Comparison of ENCODE assay signal across 9 mouse cellular contexts in genomic region chr1:163314829-163315301, GRCm38 (mm10). TPM values are rescaled to one million over a fixed set of nuclear protein-coding genes. Genes with fewer than 3 reads are reported as not detected.
DNase-seq lines count a peak whose midpoint lies in the region; ATAC-seq and TF ChIP-seq lines count a peak whose summit lies in the region.
"Had no signal": no experiment of that assay in that cellular context is flagged by ENCODE, and none has a peak within 500 bp of the region (broad histone marks: within the 10 kb centered on the region; RNA-seq: fewer than 3 reads in every experiment).

No protein-coding gene starts in this region.

- intact Hi-C loops in left cerebral cortex, adult 2 months (cut with DNase I) = loop anchor here (5.0 kb wide), 1 partner anchor 87 kb away; the partner anchor contains the start of gene Gorab

- H3K9ac ChIP-seq in kidney, embryonic 16.5 days (replicated peaks; ENCODE audit: low read length) = peak overlapping the region; percentile 52
- H3K9ac ChIP-seq in embryonic facial prominence, embryonic 12.5 days = peak overlapping the region; percentile 48
- H3K9ac ChIP-seq in intestine, embryonic 15.5 days = no peak overlapping the region
- H3K9ac ChIP-seq in neural tube, embryonic 12.5 days = no peak overlapping the region

- WGBS in kidney, embryonic 16.5 days = under 1% methylated on average over 23 of the region's 23 CpGs
- WGBS in embryonic facial prominence, embryonic 12.5 days = 2% methylated on average over 23 of the region's 23 CpGs
- WGBS in intestine, embryonic 15.5 days = 2% methylated on average over 23 of the region's 23 CpGs
- WGBS in neural tube, embryonic 12.5 days = 1% methylated on average over 23 of the region's 23 CpGs

- peak overlapping the region; percentile 89 for H3K4me2 ChIP-seq in kidney, embryonic 16.5 days (replicated peaks; ENCODE audit: low read depth, low read length)
- H3K4me2 ChIP-seq in embryonic facial prominence, embryonic 12.5 days (replicated peaks) = peak overlapping the region; percentile 58
- peak overlapping the region; percentile 92 for H3K4me2 ChIP-seq in intestine, embryonic 15.5 days (replicated peaks)
- H3K4me2 ChIP-seq in neural tube, embryonic 12.5 days (replicated peaks) = peak overlapping the region; percentile 68

- H3K27me3 ChIP-seq in kidney, embryonic 16.5 days (ENCODE audit: insufficient read depth, low read length) = peaks cover 42% of the 10 kb centered on the region
- peaks cover 3% of the 10 kb centered on the region; the same call in 1 of the 2 replicates for H3K27me3 ChIP-seq in embryonic facial prominence, embryonic 12.5 days
- peaks cover 47% of the 10 kb centered on the region for H3K27me3 ChIP-seq in intestine, embryonic 15.5 days (replicated peaks)
- H3K27me3 ChIP-seq in neural tube, embryonic 12.5 days (replicated peaks) = peaks cover 75% of the 10 kb centered on the region

- H3K27ac ChIP-seq in kidney, embryonic 16.5 days (ENCODE audit: low read length) = no peak overlapping the region
- H3K27ac ChIP-seq in embryonic facial prominence, embryonic 12.5 days = peak overlapping the region; percentile 100
- no peak overlapping the region for H3K27ac ChIP-seq in intestine, embryonic 15.5 days
- H3K27ac ChIP-seq in neural tube, embryonic 12.5 days = no peak overlapping the region
- H3K27ac ChIP-seq in left cerebral cortex, adult 2 months = no peak overlapping the region

- peaks cover 17% of the 10 kb centered on the region for H3K4me1 ChIP-seq in kidney, embryonic 16.5 days (ENCODE audit: insufficient read depth, low read length)
- H3K4me1 ChIP-seq in embryonic facial prominence, embryonic 12.5 days = peaks cover 14% of the 10 kb centered on the region
- peaks cover 25% of the 10 kb centered on the region for H3K4me1 ChIP-seq in intestine, embryonic 15.5 days (replicated peaks)
- peaks cover 28% of the 10 kb centered on the region for H3K4me1 ChIP-seq in neural tube, embryonic 12.5 days

- TF ChIP-seq CTCF in left cerebral cortex, adult 2 months (IDR thresholded peaks at IDR 0.05) = no peak

- H3K4me3 ChIP-seq in kidney, embryonic 16.5 days (ENCODE audit: low read length) = peak overlapping the region; percentile 61
- peak overlapping the region; percentile 88 for H3K4me3 ChIP-seq in embryonic facial prominence, embryonic 12.5 days
- peak overlapping the region; percentile 16; the same call in 1 of the 2 replicates for H3K4me3 ChIP-seq in intestine, embryonic 15.5 days (replicated peaks)
- H3K4me3 ChIP-seq in neural tube, embryonic 12.5 days = peak overlapping the region; percentile 18
- no peak overlapping the region for H3K4me3 ChIP-seq in left cerebral cortex, adult 2 months
- H3K4me3 ChIP-seq: erythroblast, embryonic 14.5 days had no signal

- no peak for DNase-seq in kidney, postnatal 36 days
- no peak for DNase-seq in gastrocnemius, postnatal 10 days
- no peak for DNase-seq in left cerebral cortex, adult 2 months (ENCODE audit: extremely low spot score in 1 of 2, low spot score in 2 of 2)

- no peaks in the 10 kb centered on the region for H3K9me3 ChIP-seq in kidney, embryonic 16.5 days (ENCODE audit: low read length)
- H3K9me3 ChIP-seq in embryonic facial prominence, embryonic 12.5 days = no peaks in the 10 kb centered on the region
- no peaks in the 10 kb centered on the region for H3K9me3 ChIP-seq in intestine, embryonic 15.5 days
- H3K9me3 ChIP-seq in neural tube, embryonic 12.5 days = no peaks in the 10 kb centered on the region

- H3K36me3 ChIP-seq in kidney, embryonic 16.5 days (ENCODE audit: insufficient read depth, low read length) = no peaks in the 10 kb centered on the region
- H3K36me3 ChIP-seq in embryonic facial prominence, embryonic 12.5 days = no peaks in the 10 kb centered on the region; the same call in 1 of the 2 replicates
- H3K36me3 ChIP-seq in intestine, embryonic 15.5 days = no peaks in the 10 kb centered on the region
- no peaks in the 10 kb centered on the region for H3K36me3 ChIP-seq in neural tube, embryonic 12.5 days

- 0 out of 2 replicates have a peak, but pooled peaks have one; percentile 11 for ATAC-seq in kidney, embryonic 16.5 days (ENCODE audit: low FRiP score, low TSS enrichment)
- ATAC-seq in embryonic facial prominence, embryonic 12.5 days (ENCODE audit: insufficient number of reproducible peaks, insufficient read depth, low FRiP score, low TSS enrichment) = peak; percentile 25; the same call in 1 of the 2 replicates
- no peak for ATAC-seq in intestine, embryonic 15.5 days
- ATAC-seq in neural tube, embryonic 12.5 days (ENCODE audit: low FRiP score, low read depth) = no peak
- no peak for ATAC-seq in megakaryocyte-erythroid progenitor cell, adult 5-6 weeks (replicated peaks; ENCODE audit: low FRiP score, low TSS enrichment, poor library complexity, severe bottlenecking)

RNA-seq across cellular contexts. Expression of gene Prrx1, which starts 1.4 kb away (rescaled TPM):
- 6.8 and 7.0 TPM in 2 replicates for polyA plus RNA-seq in kidney, embryonic 16.5 days (2015; fragmentation: Nextera tagmentation; extraction: Ambion mirVana)
- polyA plus RNA-seq in embryonic facial prominence, embryonic 12.5 days (2016; fragmentation: Nextera tagmentation; extraction: Ambion mirVana) = 180 and 186 TPM in 2 replicates
- polyA plus RNA-seq in intestine, embryonic 15.5 days (2015; fragmentation: Nextera tagmentation; extraction: Ambion mirVana) = 5.0 and 6.2 TPM in 2 replicates
- 20.7 and 22.1 TPM in 2 replicates for polyA plus RNA-seq in neural tube, embryonic 12.5 days (2016; fragmentation: Nextera tagmentation; extraction: Ambion mirVana)
- total RNA-seq in gastrocnemius, postnatal 10 days (2021) = 10 to 100 TPM; 65.9 to 84.0 TPM
- total RNA-seq in megakaryocyte-erythroid progenitor cell, adult 5-6 weeks (2014; fragmentation: Nextera tagmentation) = not detected in 2 replicates
- not detected in 2 replicates for total RNA-seq in megakaryocyte-erythroid progenitor cell, adult 5-6 weeks (2017)
- total RNA-seq in left cerebral cortex, adult 2 months (2021) = 1 to 10 TPM; 4.4 to 6.1 TPM
- polyA plus RNA-seq: erythroblast, embryonic 14.5 days had no signal

Comparison
In these comparisons a context has a peak if more than half of its experiments do, and no peak if none do; other contexts are left out.
1. ATAC-seq: peak in kidney, embryonic 16.5 days (single experiment) and embryonic facial prominence, embryonic 12.5 days (single experiment); none in intestine, embryonic 15.5 days (single experiment), neural tube, embryonic 12.5 days (single experiment) and megakaryocyte-erythroid progenitor cell, adult 5-6 weeks (single experiment).
2. H3K9ac ChIP-seq: peak in kidney, embryonic 16.5 days (single experiment) and embryonic facial prominence, embryonic 12.5 days (single experiment); none in intestine, embryonic 15.5 days (single experiment) and neural tube, embryonic 12.5 days (single experiment).
3. Peak in every context shown above with its lines, with median percentiles within 50 percentile points of each other: H3K4me2 ChIP-seq.